Mouse (Mus musculus) megakaryocyte, embryonic 14.5 days (primary cell): ENCODE results near the gene Zfp51. TPM values are rescaled to one million over a fixed set of nuclear protein-coding genes. Genes with fewer than 3 reads are reported as not detected.

Experiments used
- H3K27me3 ChIP-seq: replicated peaks from 2 replicates; pipeline ENCODE3; 2012; ENCODE audit warnings: inconsistent platforms
- H3K36me3 ChIP-seq: replicated peaks from 2 replicates; pipeline ENCODE3; 2012; ENCODE audit warnings: low read length, inconsistent platforms, mixed read lengths
- H3K4me1 ChIP-seq: 2 replicates; pipeline ENCODE4 v1.6.1; 2012; ENCODE audit warnings: inconsistent platforms
- H3K4me3 ChIP-seq: replicated peaks from 2 replicates; pipeline ENCODE3; 2012; ENCODE audit warnings: moderate library complexity, mild to moderate bottlenecking, inconsistent platforms
- H3K9me3 ChIP-seq: 2 replicates; pipeline ENCODE4 v1.6.1; 2012; ENCODE audit warnings: inconsistent platforms
- FLI1 ChIP-seq: IDR thresholded peaks from 2 replicates; pipeline ENCODE4 v1.6.1; 2012; ENCODE audit warnings: low read length, inconsistent platforms, mixed read lengths
- GATA1 ChIP-seq: IDR thresholded peaks from 3 replicates; pipeline ENCODE4 v1.6.1; 2012; ENCODE audit warnings: mixed read lengths, low read length, inconsistent platforms, borderline replicate concordance
- polyA plus RNA-seq: library from polyadenylated mRNA; stranded (reverse); fragments of >175 nt; gene quantifications from 2 replicates; pipeline ENCODE4 v1.2.3, GENCODE M21; 2012; ENCODE audit warnings: low replicate concordance; ENCODE audit not compliant: insufficient read depth

Zfp51 gene
- polyA plus RNA-seq, 1 experiment, result 0.36 TPM

GRCm38 (mm10) chr17:21488760-21489499, 38.8 kb downstream of the Zfp51 start, which contains the start of gene Zfp53:
Zfp53 (plus strand) TSS chr17:21488998.
- Histone ChIP-seq H3K27me3 (no peaks in the 10 kb centered on the region), H3K4me1 (peaks cover 27% of the 10 kb centered on the region), H3K36me3 (peaks cover 41% of the 10 kb centered on the region), H3K9me3 (peaks cover 4% of the 10 kb centered on the region; the same call in 1 of the 2 replicates), H3K4me3 (peak within 1 kb of the TSS; percentile 97)
- TF ChIP-seq FLI1 (no peak; the same call in 1 of the 2 replicates), GATA1 (no peak)

DNA sequence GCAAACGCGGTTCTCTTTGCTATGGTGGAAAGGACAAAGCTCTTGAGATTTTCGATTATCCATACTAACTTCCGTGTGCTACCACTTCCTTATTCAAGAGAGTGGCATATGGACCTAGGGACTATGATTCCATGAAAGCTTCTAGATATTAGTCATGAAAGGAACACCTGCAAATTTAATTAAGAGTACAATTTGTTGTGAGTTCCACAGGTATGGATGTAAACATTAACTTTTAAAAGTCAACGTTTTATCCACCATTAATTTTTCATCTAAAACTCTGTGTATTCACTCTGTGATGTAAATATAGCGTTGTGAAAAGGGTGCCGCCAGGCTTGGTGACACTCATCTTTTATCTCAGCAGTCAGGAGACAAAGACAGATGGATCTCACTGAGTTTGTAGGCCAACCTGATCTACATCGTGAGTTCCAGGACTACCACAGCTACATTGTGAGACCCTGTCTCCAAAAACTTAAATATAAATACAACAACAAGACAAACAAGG, 39.4 kb downstream of the Zfp51 start:
- Histone ChIP-seq H3K27me3 (no peaks in the 10 kb centered on the region), H3K36me3 (peaks cover 41% of the 10 kb centered on the region), H3K4me3 (peak overlapping the region; percentile 97), H3K4me1 (peaks cover 29% of the 10 kb centered on the region), H3K9me3 (no peaks in the 10 kb centered on the region)
- TF ChIP-seq GATA1 (no peak), FLI1 (no peak)

- no peak overlapping the region for H3K4me3 ChIP-seq
- peaks cover 5% of the 10 kb centered on the region; the same call in 1 of the 2 replicates for H3K9me3 ChIP-seq
- peaks cover 29% of the 10 kb centered on the region for H3K4me1 ChIP-seq
- H3K36me3 ChIP-seq, result peaks cover 70% of the 10 kb centered on the region
- no peaks in the 10 kb centered on the region for H3K27me3 ChIP-seq
- no peak for TF ChIP-seq FLI1
- no peak for TF ChIP-seq GATA1
Measured at GRCm38 (mm10) chr17:21501365-21501764, 51.2 kb downstream of the Zfp51 start.

DNA sequence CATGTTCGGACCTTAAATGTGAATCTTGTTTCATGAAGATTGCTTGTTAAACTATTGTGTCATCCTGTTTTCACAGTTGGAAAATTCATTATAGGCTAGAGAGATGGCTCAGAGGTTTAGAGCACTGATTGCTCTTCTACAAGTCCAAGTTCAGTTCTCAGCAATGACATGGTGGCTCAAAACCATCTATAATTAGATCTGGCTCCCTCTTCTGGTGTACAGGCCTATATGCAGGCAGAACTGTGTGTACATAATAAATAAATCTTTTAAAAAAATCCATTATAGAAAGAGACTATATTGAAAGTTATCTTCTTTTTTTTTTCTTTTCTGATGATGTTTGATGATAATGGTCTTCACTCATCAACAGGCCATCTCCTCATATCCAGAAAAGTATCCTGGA, 54.4 kb downstream of the Zfp51 start:
- no peak overlapping the region for H3K4me3 ChIP-seq
- H3K27me3 ChIP-seq, result no peaks in the 10 kb centered on the region
- peaks cover 29% of the 10 kb centered on the region for H3K4me1 ChIP-seq
- peaks cover 75% of the 10 kb centered on the region for H3K36me3 ChIP-seq
- TF ChIP-seq FLI1 (no peak), GATA1 (no peak)
- H3K9me3 ChIP-seq, result no peaks in the 10 kb centered on the region

DNA sequence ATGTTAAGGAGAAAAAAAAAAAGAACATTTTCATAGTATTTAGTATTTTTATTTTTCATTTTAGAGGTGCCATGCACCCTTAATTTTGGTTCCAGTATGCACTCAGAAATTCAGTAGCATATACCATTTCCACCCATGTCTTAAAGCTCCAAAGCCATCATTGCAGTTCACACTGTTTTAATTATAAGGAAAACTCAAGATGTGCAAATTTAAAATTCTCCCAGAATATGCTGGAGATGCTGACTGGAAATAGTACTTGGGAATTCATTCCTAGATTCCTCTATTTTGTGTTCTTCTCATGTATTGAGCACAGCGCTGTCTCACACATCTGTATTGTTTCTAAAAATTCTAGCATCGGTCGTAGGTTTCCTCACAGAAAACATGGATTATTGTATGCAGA, 56.1 kb downstream of the Zfp51 start:
- no peak overlapping the region for H3K4me3 ChIP-seq
- TF ChIP-seq GATA1, result no peak
- no peak for TF ChIP-seq FLI1
- H3K9me3 ChIP-seq, result no peaks in the 10 kb centered on the region
- peaks cover 76% of the 10 kb centered on the region for H3K36me3 ChIP-seq
- H3K4me1 ChIP-seq, result peaks cover 22% of the 10 kb centered on the region
- H3K27me3 ChIP-seq, result no peaks in the 10 kb centered on the region

DNA sequence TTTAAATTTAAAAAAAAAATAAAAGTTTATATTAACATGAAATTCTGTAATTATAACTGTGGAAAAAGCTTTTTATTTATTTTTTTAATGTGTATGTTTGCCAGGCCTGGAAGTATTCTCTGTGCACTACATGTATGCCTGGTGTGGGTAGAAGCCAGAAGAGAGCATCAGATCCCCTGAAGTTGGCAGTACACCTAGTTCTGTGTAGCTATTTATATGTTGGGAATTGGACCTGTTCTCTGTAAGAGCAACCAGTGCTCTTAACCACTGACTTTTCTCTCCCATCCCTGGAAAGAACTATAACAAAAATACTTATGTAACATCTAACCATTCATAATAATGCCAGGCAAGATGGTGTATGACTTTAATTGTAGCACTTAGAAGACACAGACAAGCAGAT, 59.6 kb downstream of the Zfp51 start:
- peaks cover 6% of the 10 kb centered on the region for H3K9me3 ChIP-seq
- H3K27me3 ChIP-seq, result no peaks in the 10 kb centered on the region
- H3K4me1 ChIP-seq, result peaks cover 7% of the 10 kb centered on the region
- H3K36me3 ChIP-seq, result peaks cover 73% of the 10 kb centered on the region
- no peak overlapping the region for H3K4me3 ChIP-seq
- TF ChIP-seq GATA1 (no peak), FLI1 (no peak)

Other genes with a start within 250 kb of the Zfp51 start
- gene Vmn1r234, start 224.3 kb upstream of the Zfp51 start, polyA plus RNA-seq, result not detected in 2 replicates
- 0.04 TPM in 1 of 2 replicates, not detected in the other for gene Vmn1r235, start 194.0 kb upstream of the Zfp51 start, polyA plus RNA-seq
- gene Vmn1r236, start 167.4 kb upstream of the Zfp51 start, polyA plus RNA-seq, result not detected in 2 replicates
- gene Vmn1r237, start 138.5 kb upstream of the Zfp51 start, polyA plus RNA-seq, result not detected in 2 replicates
- gene Zfp677, start 66.6 kb upstream of the Zfp51 start, polyA plus RNA-seq, result not detected in 2 replicates
- not detected in 2 replicates for gene Zfp54, start 27.1 kb upstream of the Zfp51 start, polyA plus RNA-seq
- gene Zfp53, start 38.6 kb downstream of the Zfp51 start, polyA plus RNA-seq, result 2.9 TPM in 1 of 2 replicates, not detected in the other
- 1.1 TPM in 1 of 2 replicates, not detected in the other for gene Zfp52, start 85.2 kb downstream of the Zfp51 start, polyA plus RNA-seq
- gene Zfp948, start 116.6 kb downstream of the Zfp51 start, polyA plus RNA-seq, result 1.5 TPM in 1 of 2 replicates, not detected in the other
- gene Zfp983, start 200.2 kb downstream of the Zfp51 start, polyA plus RNA-seq, result 0.17 TPM in 1 of 2 replicates, not detected in the other
- gene Gm10226, start 241.5 kb downstream of the Zfp51 start, polyA plus RNA-seq, result not detected in 2 replicates